Mouse (Mus musculus) kidney, adult 2 months (tissue): ENCODE results near the gene Tbc1d9b. TPM values are rescaled to one million over a fixed set of nuclear protein-coding genes. Genes with fewer than 3 reads are reported as not detected.

Source experiments
- DNase-seq: peaks from one replicate; pipeline ENCODE4 v3.0.0; 2021
- H3K27ac ChIP-seq: fragments of 200-500 bp; 2 replicates; pipeline ENCODE4 v1.5.1; 2012; ENCODE audit warnings: low read depth, low read length, control low read depth, inconsistent platforms; ENCODE audit not compliant: insufficient read depth
- H3K27me3 ChIP-seq: fragments of 200-500 bp; replicated peaks from 2 replicates; pipeline ENCODE4 v1.6.1; 2012; ENCODE audit warnings: mild to moderate bottlenecking, moderate library complexity, low read length, inconsistent platforms; ENCODE audit not compliant: control insufficient read depth, insufficient read depth
- H3K36me3 ChIP-seq: fragments of 200-500 bp; 2 replicates; pipeline ENCODE4 v1.6.1; 2012; ENCODE audit warnings: mild to moderate bottlenecking, moderate library complexity, low read length, inconsistent platforms; ENCODE audit not compliant: control insufficient read depth, insufficient read depth
- H3K4me1 ChIP-seq: fragments of 200-500 bp; 2 replicates; pipeline ENCODE4 v1.6.1; 2011; ENCODE audit warnings: low read length; ENCODE audit not compliant: control insufficient read depth, insufficient read depth
- H3K4me3 ChIP-seq: fragments of 200-500 bp; 2 replicates; pipeline ENCODE4 v1.5.1; 2011; ENCODE audit warnings: mild to moderate bottlenecking, low read depth, low read length, control low read depth; ENCODE audit not compliant: insufficient read depth
- CTCF ChIP-seq: fragments of 200-500 bp; conservative IDR thresholded peaks from 2 replicates; pipeline ENCODE4 v1.5.1; 2011; ENCODE audit warnings: low read depth, mild to moderate bottlenecking, control low read depth, low read length, moderate library complexity, mixed read lengths; ENCODE audit not compliant: insufficient read depth, insufficient read length
- POLR2A ChIP-seq: fragments of 200-500 bp; IDR thresholded peaks from one replicate; pipeline ENCODE4 v1.6.1; 2011; ENCODE audit warnings: low read depth, low read length, control low read depth
- WGBS: fragments of 180-500 bp; shearing (Covaris S2); methylation state at CpG from one replicate; pipeline ENCODE4 v1.1.7; 2018; 5-methylcytosine and 5-hydroxymethylcytosine counted together
- polyA plus RNA-seq: library from polyadenylated mRNA; depleted of rRNA; stranded (reverse); fragments of >200 nt; gene quantifications from 2 replicates; pipeline ENCODE4 v1.2.3, GENCODE M21; 2012

Tbc1d9b gene
- polyA plus RNA-seq, 1 experiment: 52.2 TPM

DNA sequence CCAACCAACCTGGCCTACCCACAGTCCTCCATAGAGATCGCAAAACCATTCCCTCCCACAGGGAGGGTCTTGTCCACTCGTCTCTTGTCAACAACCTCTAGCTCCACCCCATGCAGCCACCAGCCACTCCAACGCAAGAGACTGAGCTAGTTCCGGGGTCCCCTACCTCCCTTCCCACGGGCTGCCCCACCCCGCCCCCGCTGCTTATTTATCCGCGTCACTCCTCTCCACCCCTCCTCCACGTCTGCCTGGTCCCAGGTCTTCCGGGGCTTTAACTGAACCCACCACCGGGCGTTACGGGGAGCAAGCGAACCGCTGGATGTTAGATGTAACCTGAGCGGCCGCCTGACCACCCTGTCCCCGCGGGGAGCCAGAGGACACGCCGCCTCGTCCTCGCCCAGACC lies 78.9 kb downstream of the Tbc1d9b start:
- Histone ChIP-seq H3K4me1 (peaks cover 51% of the 10 kb centered on the region), H3K27me3 (no peaks in the 10 kb centered on the region), H3K27ac (peak overlapping the region; percentile 97), H3K36me3 (peaks cover 17% of the 10 kb centered on the region), H3K4me3 (peak overlapping the region; percentile 87)
- TF ChIP-seq CTCF: no peak
- no peak for TF ChIP-seq POLR2A
- peak; percentile 96 for DNase-seq
- WGBS: under 1% methylated on average over 24 of the region's 24 CpGs

DNA sequence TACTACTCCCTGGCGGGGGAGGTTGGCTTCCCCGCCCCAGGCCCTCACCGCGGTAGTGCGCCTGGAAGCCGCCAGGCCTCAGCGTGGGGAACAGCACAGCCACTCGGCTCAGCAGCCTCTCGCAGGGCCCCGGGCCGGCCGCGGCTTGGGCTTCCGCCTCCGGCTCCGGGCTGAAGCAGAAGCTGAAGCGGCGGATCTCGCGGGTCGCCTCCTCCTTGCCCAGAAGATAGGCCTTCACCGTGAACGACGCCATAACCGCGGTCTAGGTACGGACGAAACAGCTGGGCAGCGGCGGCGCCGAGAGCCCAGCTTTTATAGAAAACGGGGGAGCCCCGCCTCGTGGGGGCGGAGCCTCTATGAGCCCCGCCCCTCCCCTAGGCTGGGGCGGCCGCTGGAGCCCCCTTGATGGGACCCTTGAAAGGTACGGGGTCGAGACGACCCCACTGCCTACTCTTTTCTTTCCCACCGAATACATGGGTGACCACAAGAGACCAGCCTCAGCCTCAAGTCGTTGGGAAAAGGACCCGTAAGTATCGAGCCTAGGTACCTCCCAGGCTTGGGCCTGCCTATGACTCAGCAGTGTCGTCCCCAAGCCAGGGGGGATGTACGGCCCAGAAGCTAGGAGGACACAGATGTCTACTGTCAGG lies 79.4 kb downstream of the Tbc1d9b start, which contains the start of the genes Sqstm1 and Mgat4b:
Gene Sqstm1, minus strand, starts transcription at position 323 of the 647 bp plus-strand sequence.
Gene Mgat4b, plus strand, starts transcription at position 386 of the 647 bp plus-strand sequence.
- TF ChIP-seq POLR2A: peak; percentile 95
- no peak for TF ChIP-seq CTCF
- peak within 1 kb of the TSS; percentile 97 for H3K27ac ChIP-seq
- under 1% methylated on average over 48 of the region's 48 CpGs for WGBS

DNA sequence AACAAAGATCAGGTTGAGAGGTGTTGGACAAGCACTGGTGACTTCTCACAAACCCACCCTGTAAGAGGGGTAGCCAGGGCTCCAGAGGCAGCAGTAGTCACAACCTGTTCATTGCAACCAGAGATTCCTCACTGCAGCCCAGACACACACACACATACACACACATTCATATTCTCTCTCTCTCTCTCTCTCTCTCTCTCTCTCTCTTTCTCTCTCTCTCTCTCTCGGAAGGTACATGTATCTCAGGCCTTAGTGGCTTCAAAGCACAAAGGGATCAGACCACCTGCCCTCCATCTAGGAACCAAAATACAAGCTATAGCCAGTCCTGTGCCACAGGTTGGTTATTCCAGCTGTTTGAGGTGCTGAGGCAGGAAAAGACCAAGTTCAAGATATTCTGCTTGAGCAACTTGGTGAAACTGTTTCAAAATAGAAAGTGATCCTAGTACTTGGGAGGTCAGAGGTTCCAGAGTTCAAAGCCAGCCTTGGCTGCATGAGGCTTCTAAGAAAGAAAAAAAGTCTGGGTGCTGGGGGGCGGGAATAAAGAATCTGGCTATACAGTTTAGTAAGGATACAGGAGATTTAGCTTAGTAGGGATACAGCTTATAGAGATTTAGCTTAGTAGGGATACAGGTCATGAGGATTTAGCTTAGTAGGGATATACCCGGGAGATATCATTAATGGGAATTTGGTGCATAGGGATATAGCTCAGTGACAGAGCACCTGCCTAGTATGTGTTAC lies 80.3 kb downstream of the Tbc1d9b start:
- WGBS: 72% methylated on average over 3 of the region's 3 CpGs
- Histone ChIP-seq H3K36me3 (peaks cover 8% of the 10 kb centered on the region; the same call in 1 of the 2 replicates), H3K4me1 (peaks cover 44% of the 10 kb centered on the region), H3K4me3 (peak overlapping the region; percentile 87), H3K27me3 (no peaks in the 10 kb centered on the region), H3K27ac (peak overlapping the region; percentile 98)
- peak; percentile 42 for DNase-seq
- TF ChIP-seq CTCF (no peak), POLR2A (no peak)

More for the DNA sequence above, 79.4 kb downstream of the Tbc1d9b start, which contains the start of the genes Sqstm1 and Mgat4b:
- peak; percentile 85 for DNase-seq
- Histone ChIP-seq H3K4me1 (peaks cover 51% of the 10 kb centered on the region), H3K36me3 (peaks cover 15% of the 10 kb centered on the region; the same call in 1 of the 2 replicates), H3K27me3 (no peaks in the 10 kb centered on the region), H3K4me3 (peak within 1 kb of the TSS; percentile 87)

DNA sequence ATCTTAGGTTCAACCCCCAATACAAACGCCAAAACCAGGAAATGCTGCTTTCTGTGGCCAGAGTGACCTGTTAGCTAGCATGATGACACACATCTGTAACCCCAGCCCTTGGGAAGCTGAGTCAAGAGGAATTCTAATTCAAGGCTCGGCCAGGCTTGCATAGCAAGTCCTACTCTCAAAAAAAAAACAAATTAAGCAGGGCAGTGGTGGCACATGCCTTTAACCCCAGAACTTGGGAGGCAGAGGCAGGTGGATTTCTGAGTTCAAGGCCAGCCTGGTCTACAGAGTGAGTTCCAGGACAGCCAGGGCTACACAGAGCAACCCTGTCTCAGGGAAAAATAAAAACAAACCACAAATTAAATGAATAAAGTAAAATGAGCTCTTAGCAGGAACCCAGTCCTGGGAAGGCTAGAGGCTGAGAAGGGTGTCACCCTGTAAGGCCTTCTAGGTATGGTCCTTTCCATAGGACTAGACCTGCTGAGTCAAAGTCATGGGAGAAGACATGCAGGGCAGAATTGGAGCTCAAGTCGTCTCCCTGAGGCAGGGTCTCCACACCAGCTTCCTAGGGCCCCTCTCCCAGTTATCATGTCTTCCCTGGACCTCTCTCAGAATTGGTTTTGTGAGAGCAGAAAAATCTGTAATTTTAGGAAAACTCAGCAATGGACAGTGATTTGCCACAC lies 81.0 kb downstream of the Tbc1d9b start:
- no peak for TF ChIP-seq CTCF
- TF ChIP-seq POLR2A: no peak
- Histone ChIP-seq H3K27me3 (no peaks in the 10 kb centered on the region), H3K4me1 (peaks cover 40% of the 10 kb centered on the region), H3K27ac (peak overlapping the region; percentile 98), H3K4me3 (peak overlapping the region; percentile 9; the same call in 1 of the 2 replicates), H3K36me3 (peaks cover 3% of the 10 kb centered on the region; the same call in 1 of the 2 replicates)
- WGBS: 39% methylated on average over 3 of the region's 3 CpGs
- DNase-seq: peak; percentile 40

DNA sequence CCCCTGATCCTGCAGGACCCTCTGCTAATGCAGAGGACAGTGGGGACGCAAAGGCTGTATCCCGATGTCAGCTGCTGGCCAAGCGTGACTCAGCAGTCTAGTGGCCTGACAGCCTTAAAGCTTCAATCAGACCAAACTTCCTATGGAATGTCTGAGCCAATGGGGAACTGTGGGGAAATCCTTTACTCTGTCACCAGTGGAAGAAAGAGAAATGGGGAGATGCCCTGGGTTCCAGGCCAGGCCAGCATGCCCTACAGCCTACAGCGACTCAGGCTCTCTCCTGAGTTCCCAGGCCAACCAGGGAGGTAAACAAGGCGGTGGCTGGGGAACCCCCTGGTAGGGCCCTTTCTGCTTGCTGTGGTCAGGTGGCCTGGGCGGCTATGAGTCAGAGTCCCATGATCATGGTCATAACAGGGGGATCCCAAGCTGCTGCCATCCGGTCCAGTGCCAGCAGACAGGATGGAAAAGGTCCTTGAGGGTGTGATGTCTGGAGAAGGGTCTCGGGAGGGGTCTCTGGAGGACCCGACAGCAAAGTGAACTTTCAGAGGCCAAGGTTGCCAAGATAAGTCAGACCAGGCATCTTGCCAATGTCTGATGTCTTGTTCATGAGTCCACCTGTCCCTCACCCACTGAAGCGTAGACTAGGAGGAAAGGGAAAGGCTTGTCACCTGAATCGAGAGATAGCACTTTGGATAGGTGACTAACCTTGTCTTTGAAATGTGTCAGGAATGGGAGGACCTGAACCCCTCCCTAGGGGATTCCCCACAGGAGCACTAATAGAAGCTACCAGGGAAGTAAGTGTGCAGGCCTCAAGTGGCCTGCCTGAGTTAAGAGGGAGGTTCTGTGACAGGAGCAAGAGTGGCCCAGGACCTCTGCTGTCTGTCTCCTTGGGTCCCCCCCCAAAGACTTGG lies 81.9 kb downstream of the Tbc1d9b start:
- peak; percentile 96 for DNase-seq
- peaks cover 33% of the 10 kb centered on the region for H3K4me1 ChIP-seq
- H3K27ac ChIP-seq: peak overlapping the region; percentile 98
- WGBS: 12% methylated on average over 11 of the region's 11 CpGs
- H3K27me3 ChIP-seq: no peaks in the 10 kb centered on the region
- no peaks in the 10 kb centered on the region for H3K36me3 ChIP-seq
- peak overlapping the region; percentile 42 for H3K4me3 ChIP-seq
- TF ChIP-seq POLR2A: peak; percentile 36
- no peak for TF ChIP-seq CTCF

DNA sequence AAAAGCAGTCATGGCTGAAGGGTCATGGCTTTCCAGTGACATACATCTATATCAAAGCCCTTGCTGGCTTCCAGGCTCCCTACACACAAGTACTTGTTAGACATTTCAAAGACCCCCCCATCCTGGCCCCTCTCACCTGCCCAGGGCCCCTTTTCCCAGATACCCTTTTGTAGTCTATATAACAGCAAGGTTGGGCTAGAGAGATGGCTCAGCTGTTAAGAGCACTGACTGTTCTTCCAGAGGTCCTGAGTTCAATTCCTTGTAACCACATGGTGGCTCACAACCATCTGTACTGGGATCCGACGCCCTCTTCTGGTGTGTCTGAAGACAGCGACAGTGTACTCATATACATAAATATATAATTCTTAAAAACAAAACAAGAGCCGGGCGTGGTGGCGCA lies 83.4 kb downstream of the Tbc1d9b start:
- peaks cover 24% of the 10 kb centered on the region for H3K4me1 ChIP-seq
- no peak overlapping the region for H3K27ac ChIP-seq
- no peaks in the 10 kb centered on the region for H3K27me3 ChIP-seq
- WGBS: 92% methylated on average over 6 of the region's 6 CpGs
- DNase-seq: no peak
- TF ChIP-seq CTCF (no peak), POLR2A (no peak)
- no peaks in the 10 kb centered on the region for H3K36me3 ChIP-seq
- H3K4me3 ChIP-seq: no peak overlapping the region
